Mouse (Mus musculus) MEL (cell line): ENCODE results near the gene Tmem88.
"Not testable (repeated sequence)": the region's sequence is repeated elsewhere in the genome, so short reads cannot be mapped to it uniquely, and the experiment has no call there.

ENCODE experiments used
- CHD1 ChIP-seq: IDR thresholded peaks from 2 replicates; pipeline ENCODE4 v1.6.1; 2012; ENCODE audit warnings: low read depth, mild to moderate bottlenecking, inconsistent platforms, low read length, improper control_type of control experiment
- CTCF ChIP-seq, 3 experiments: IDR thresholded peaks in 2 of 3; conservative IDR thresholded peaks in 1 of 3; 2 replicates each; pipeline ENCODE4 v1.5.1; 2011 to 2012; ENCODE audit warnings: low read length in 3 of 3, low read depth in 2 of 3, mild to moderate bottlenecking in 2 of 3, improper control_type of control experiment in 1 of 3, inconsistent platforms in 1 of 3, mixed read lengths in 1 of 3, moderate library complexity in 1 of 3; ENCODE audit not compliant: control insufficient read depth in 1 of 3, insufficient read depth in 1 of 3, poor library complexity in 1 of 3, severe bottlenecking in 1 of 3
- ELF1 ChIP-seq: IDR thresholded peaks from 2 replicates; pipeline ENCODE4 v1.6.1; 2014; ENCODE audit warnings: low read depth, mild to moderate bottlenecking, inconsistent platforms, low read length, improper control_type of control experiment, moderate library complexity
- EP300 ChIP-seq, 2 experiments: IDR thresholded peaks; 2 replicates each; pipeline ENCODE4 v1.6.1; 2011; ENCODE audit warnings: improper control_type of control experiment in 2 of 2, low read length in 2 of 2, low read depth in 1 of 2, mild to moderate bottlenecking in 1 of 2
- GATA1 ChIP-seq: IDR thresholded peaks from 2 replicates; pipeline ENCODE4 v1.6.1; 2011; ENCODE audit warnings: low read depth, low read length, improper control_type of control experiment
- JUND ChIP-seq: IDR thresholded peaks from 2 replicates; pipeline ENCODE4 v1.6.1; 2011; ENCODE audit warnings: low read depth, mild to moderate bottlenecking, improper control_type of control experiment, low read length
- POLR2A ChIP-seq, 2 experiments: IDR thresholded peaks; 2 replicates each; pipeline ENCODE4 v1.6.1; 2011 to 2012; ENCODE audit warnings: low read length in 2 of 2, mild to moderate bottlenecking in 2 of 2, control low read depth in 1 of 2, improper control_type of control experiment in 1 of 2, low read depth in 1 of 2, moderate library complexity in 1 of 2; ENCODE audit not compliant: control insufficient read depth in 1 of 2, insufficient read depth in 1 of 2, poor library complexity in 1 of 2
- TCF12 ChIP-seq: IDR thresholded peaks from 2 replicates; pipeline ENCODE4 v1.6.1; 2014; ENCODE audit warnings: low read depth, mild to moderate bottlenecking, inconsistent platforms, low read length, improper control_type of control experiment, moderate library complexity

GRCm38 (mm10) chr11:69394591-69395167, 3.4 kb downstream of the Tmem88 start:
- not testable (repeated sequence) for TF ChIP-seq ELF1; TCF12; CHD1; EP300 (IDR thresholded peaks at IDR 0.05; ENCODE audit: low read depth in 1 of 2, low read length in 2 of 2); CTCF (IDR thresholded peaks at IDR 0.05 in 2 of 3, conservative IDR thresholded peaks at IDR 0.05 in 1 of 3; ENCODE audit: control insufficient read depth in 1 of 3, insufficient read depth in 1 of 3, low read depth in 2 of 3, low read length in 3 of 3, poor library complexity in 1 of 3, severe bottlenecking in 1 of 3); JUND; GATA1; POLR2A (IDR thresholded peaks at IDR 0.05; ENCODE audit: control insufficient read depth in 1 of 2, insufficient read depth in 1 of 2, low read depth in 1 of 2, low read length in 2 of 2, poor library complexity in 1 of 2)
